Mouse (Mus musculus): ENCODE data around the gene Camk2b.
"Not testable (repeated sequence)": the region's sequence is repeated elsewhere in the genome, so short reads cannot be mapped to it uniquely, and the experiment has no call there.

Camk2b gene

DNA sequence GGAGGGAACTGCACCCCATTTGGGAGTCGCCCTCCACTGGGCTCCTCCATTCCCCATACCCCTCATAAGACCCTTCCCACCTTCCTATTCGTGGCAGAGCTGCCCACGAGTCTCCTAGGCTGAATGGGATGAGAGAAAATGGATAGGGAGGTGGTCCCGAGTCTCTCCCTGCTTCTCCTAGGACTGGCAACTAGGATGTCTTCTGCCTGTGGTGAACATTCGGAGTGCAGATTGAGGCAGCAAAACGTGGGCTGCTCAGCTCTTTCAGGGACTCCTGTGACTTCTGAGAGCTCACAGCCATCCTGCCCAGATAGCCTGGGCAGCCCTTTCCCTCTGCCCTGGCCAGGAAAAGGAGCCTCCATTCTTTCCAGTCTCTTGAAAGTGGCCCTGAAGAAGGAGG lies at the start of gene Camk2b:
Camk2b (minus strand) TSS at position 187 of the 400 bp plus-strand sequence.
- in situ Hi-C loops (cut with MboI; ENCODE audit: low pct_unique_long_range_greater_than_20kb in 1 of 2, low sequenced_read_pairs in 2 of 2, unreplicated experiment in 1 of 2): no loop called here

DNA sequence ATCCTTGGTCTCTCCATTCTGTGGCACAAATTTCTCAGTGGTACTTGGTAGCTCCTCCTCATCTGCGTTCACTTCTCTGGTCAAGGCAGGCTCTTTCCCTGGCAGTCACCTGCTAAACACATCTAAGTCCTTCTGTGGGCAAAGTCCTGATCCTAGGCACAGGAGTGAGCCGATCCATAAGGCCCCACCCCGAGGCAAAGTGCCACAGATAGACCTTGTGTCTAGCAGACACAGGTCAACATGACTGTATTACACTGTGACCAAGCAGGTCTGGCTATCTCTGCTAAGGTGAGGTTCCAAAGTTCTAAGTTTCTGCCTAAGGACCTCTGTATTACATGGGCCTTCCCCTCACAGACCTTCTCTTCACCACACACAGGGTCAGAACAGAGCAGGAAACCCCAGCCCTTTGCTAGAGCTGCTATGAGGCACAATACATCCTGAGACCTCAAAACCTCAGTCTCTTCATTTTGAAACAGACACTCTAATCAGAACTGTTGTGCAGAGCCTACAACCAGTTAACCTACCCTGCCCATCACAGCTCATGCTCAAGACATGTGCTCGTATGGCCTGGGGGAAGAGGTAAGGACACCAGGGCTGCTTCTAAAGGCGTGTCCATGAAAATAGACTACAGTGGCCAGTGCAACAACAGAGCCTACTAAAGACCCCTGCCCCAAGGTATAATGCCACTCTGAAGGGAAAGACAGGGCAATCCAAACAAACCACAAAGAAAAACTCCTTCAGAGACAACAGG lies 45.7 kb upstream of the Camk2b start:
- in situ Hi-C loops (cut with MboI; ENCODE audit: low pct_unique_long_range_greater_than_20kb in 1 of 2, low sequenced_read_pairs in 2 of 2, unreplicated experiment in 1 of 2): no loop called here

DNA sequence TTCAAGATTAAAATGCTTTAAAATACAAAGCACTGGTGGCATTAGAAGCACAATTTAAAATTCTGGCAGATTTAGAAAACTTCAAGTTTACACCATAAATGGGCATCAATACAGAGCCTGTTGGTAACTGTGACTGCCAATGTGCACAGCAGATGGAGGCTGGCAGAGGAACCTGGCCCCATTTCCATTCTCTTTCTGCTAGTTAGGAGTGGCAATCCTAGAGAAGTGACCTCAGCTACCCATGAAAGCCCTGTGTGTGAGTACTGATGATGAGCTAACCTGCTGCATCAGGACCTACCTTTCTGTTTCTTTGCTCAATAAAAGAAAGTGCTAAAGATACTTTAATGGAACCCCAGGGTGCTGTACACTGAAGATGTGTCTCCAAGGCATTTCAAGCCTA lies 43.8 kb upstream of the Camk2b start:
- in situ Hi-C loops (cut with MboI; ENCODE audit: low pct_unique_long_range_greater_than_20kb in 1 of 2, low sequenced_read_pairs in 2 of 2, unreplicated experiment in 1 of 2): no loop called here

DNA sequence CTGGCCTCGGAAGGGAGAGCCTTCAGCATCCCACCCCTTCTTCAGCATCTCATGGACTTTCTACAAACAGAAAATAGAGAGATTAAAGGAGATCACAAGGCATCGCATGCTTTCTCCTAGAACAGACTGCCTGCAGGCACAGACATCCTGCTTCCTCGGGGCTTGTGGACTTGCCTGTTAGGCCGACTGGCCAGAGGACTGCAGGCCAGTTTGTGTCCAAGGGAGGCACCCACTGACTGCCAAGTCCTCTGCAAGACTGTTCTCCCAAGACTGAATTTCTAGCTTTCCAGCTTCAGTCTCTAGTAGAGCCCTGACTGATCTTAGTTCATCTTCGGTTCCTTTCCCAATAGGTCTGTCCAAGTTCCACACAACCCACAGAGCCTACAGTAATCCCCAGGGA lies 42.1 kb upstream of the Camk2b start:
- in situ Hi-C loops (cut with MboI; ENCODE audit: low pct_unique_long_range_greater_than_20kb in 1 of 2, low sequenced_read_pairs in 2 of 2, unreplicated experiment in 1 of 2): no loop called here

DNA sequence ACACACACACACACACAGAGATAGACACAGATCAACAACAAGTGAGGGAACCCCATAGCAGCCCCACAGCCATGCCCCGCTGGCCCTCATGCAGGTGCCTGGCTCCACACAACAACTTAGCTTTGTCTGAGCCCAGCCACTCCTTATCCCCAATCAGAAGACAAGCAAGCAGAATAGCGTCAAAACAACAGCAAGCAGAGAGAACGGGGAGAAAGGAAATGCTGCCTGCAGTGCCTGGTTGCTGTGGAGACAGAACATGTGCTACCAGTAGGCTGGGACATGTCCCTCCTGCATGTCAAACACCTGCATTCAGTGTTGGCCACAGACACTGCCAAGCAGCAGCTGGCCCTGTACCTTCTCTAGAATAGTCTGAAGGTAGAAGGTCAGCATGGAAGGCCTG lies 41.6 kb upstream of the Camk2b start:
- in situ Hi-C loops (cut with MboI; ENCODE audit: low pct_unique_long_range_greater_than_20kb in 1 of 2, low sequenced_read_pairs in 2 of 2, unreplicated experiment in 1 of 2): no loop called here

DNA sequence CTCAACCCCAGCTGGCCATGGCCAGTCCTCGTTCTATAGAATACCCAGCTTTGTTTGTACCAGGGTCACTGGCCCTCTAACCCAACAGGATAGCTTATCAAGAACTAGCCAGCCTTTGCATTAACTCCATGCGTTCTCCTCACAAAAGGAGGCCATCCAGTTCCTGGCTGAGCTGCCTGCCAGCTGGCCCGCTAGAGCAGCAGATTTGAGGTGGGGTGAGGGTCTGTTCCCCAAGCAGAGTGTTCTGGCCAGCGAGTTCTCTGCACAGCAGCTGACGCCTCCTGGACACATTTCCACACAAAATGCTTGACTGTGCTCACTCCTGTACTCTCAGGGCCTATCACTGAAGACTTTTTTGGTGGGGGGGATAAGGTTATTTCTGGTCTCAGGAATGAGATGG lies 38.6 kb upstream of the Camk2b start:
- in situ Hi-C loops (cut with MboI; ENCODE audit: low pct_unique_long_range_greater_than_20kb in 1 of 2, low sequenced_read_pairs in 2 of 2, unreplicated experiment in 1 of 2): no loop called here

DNA sequence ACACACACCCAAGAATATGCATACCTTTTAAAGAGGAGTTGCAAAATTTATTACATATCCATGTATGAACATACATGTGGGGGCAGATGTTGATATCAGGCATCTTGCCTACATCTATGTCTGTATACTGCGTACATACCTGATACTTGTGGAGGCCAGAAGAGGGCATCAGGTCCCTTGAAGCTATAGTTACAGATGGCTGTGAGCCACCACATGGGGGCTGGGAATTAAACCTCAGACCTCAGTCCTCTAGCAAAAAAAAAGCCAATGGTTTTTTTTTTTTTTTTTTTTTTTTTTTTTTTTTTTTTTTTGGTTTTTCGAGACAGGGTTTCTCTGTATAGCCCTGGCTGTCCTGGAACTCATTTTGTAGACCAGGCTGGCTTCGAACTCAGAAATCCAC lies 30.5 kb upstream of the Camk2b start:
- in situ Hi-C loops (cut with MboI; ENCODE audit: low pct_unique_long_range_greater_than_20kb in 1 of 2, low sequenced_read_pairs in 2 of 2, unreplicated experiment in 1 of 2): not testable (repeated sequence)

DNA sequence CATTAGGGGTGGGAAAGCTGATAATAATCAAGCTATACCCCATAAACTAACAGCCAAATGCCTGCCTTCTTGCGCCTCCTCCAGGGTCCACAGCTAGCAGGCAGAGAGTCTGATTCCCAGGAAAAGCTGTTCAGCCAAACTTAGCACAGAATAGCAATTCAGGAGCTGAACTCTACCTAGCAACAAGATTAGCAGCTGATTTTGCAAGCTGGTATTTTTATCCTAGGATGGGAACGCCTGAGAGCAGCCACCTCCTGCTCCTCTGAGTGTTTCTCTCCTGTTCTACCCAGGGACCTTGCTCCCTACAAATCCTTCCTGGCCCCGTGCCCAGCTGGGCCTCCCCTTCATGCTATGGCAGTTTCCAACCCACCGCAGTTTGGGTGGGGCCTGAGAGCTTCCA lies 20.8 kb upstream of the Camk2b start:
- in situ Hi-C loops (cut with MboI; ENCODE audit: low pct_unique_long_range_greater_than_20kb in 1 of 2, low sequenced_read_pairs in 2 of 2, unreplicated experiment in 1 of 2): no loop called here

DNA sequence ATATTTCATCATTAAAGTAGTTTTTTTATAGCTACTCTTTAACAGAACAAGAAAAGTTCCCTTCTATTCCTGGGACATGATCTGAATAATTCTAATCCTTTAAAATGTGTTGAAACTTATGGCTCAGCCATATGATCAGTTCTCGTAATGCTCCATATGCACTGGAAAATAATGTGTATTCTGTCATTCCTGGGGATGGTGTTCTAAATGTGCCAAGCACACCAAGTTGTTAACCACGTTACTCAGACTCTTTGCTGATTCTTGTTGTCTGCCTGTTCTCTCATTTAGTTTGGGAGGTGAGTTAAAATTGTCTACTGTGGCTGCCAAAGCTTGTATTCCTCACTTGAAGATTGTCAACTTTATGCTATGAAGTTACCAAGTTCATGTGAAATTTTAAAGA lies 12.6 kb upstream of the Camk2b start:
- in situ Hi-C loops (cut with MboI; ENCODE audit: low pct_unique_long_range_greater_than_20kb in 1 of 2, low sequenced_read_pairs in 2 of 2, unreplicated experiment in 1 of 2): no loop called here

DNA sequence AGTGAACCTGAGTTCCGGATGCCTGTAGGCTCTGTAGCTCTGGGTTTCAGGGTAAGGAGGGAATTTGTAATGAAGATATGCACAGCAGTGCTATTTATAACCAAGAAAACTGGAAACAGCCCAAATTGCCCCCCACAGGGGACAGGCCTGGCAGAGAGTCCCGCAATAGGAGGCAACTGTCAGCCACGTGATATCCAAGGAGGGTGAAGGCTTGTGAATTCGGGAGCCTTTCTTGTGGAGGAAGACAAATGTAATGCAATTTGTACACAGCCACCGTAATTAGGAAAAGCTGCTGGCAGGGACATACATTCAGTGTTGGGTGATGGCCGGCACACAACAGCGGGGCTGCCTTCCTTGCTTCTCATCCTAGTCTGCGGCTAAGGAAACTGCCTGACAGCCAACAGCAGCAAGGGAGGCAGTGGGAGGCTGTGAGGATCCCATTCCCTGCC lies 9.5 kb upstream of the Camk2b start:
- in situ Hi-C loops (cut with MboI; ENCODE audit: low pct_unique_long_range_greater_than_20kb in 1 of 2, low sequenced_read_pairs in 2 of 2, unreplicated experiment in 1 of 2): no loop called here

DNA sequence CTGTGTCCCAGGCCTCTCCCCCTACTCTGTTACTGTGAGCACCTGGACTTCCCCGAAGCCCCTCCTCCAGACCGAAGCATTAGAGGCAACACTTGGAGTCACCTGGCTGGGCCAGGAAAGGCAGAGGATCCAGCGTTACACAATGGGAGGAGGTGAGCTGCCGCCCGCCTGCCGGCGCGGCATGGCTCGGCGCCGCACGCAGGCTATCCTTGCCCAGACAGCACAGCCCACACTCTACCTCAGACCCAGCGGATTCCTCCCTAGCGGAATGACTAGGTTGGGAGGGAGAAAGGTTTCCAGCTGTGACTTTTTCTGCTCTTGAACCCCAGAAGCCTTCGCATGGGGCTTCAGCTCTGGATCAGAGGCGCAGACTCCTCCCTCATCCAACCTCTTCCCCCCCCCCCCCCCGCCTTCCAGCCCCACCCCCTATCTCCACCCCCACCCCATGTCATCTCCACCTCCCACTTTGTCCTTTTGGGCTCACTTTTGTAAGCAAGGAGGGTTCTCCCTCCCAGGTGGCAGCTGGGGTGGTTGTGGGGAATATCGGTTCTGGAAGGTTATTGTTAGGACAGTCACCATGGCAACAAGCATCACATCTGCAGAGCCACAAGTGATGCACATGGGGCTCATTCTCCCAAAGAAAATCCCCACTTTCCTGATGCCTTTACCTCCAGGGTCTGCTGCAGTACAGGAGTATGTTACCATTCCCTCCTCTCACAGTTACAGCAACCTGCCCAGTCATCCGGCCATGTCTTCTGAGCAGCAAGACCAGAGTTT lies 2.2 kb upstream of the Camk2b start:
- in situ Hi-C loops (cut with MboI; ENCODE audit: low pct_unique_long_range_greater_than_20kb in 1 of 2, low sequenced_read_pairs in 2 of 2, unreplicated experiment in 1 of 2): no loop called here

DNA sequence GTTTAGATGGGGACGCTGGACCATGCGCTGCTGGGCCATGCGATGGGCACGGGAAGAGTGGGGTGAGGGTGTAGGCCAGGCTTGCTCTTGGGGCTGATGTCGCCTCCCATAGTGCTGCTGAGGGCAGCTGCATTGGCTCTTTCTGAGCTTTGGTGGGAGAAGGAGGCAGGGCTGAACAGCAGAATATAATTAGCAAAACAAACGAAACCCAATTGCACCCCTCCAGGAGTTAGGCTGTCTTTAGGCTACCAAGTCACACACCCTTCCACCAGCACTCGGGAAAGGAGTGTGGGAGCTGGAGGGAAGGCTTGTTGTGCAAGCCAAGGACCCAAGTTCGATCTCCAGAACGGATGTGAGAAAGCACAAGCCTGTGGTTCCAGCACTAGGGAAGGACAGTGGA lies 998 bp upstream of the Camk2b start:
- in situ Hi-C loops (cut with MboI; ENCODE audit: low pct_unique_long_range_greater_than_20kb in 1 of 2, low sequenced_read_pairs in 2 of 2, unreplicated experiment in 1 of 2): no loop called here

DNA sequence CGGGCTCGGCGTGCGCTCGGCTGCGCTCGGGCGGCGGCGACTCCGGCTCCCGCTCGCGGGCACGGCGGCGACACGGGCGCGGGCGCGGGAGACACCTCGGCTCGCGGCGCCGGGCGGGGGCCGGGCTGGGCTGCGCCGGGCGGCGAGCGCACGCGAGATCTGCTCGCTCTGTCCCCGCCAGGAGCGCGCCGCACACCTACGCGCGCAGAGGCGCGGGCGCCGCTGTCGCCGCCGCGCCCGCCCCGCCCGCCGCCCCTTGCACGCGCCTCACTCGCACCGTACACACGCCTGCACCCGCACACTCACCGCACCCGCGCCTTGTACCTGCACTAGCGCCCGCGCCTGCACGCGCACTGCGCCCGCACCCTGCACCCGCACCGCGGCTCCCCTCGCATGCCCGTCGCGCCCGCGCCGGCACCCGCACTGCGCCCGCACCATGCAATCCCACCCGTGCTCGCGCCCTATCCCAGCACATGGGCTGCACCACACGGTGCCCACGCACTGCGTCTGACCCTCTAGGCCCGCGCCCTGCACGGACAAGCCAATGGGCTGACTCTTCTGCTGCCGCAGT lies 526 bp downstream of the Camk2b start:
- in situ Hi-C loops (cut with MboI; ENCODE audit: low pct_unique_long_range_greater_than_20kb in 1 of 2, low sequenced_read_pairs in 2 of 2, unreplicated experiment in 1 of 2): no loop called here

DNA sequence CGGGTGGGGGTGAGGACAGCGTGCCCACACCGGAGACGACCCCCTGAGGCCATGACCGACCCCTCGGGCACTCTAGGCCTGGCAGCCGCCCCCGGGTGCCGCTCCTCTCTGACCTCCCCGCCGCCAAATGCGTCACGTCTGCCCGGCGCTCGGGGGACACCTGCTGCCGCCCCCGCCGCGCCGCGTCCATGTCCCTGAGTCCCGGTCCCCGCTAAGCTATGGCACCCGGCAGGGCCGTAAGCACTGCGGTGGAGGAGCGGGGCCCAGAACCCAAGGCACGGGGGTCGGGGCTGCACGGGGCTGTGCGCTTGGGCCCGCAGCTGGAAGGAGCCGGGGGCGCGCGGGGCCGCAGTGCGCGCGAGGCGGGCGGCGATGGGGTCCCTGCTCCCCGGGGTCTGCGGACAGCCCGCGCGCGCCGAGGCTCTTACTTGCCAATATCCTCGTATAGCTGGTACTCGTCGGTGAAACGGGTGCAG lies 1.1 kb downstream of the Camk2b start:
- in situ Hi-C loops (cut with MboI; ENCODE audit: low pct_unique_long_range_greater_than_20kb in 1 of 2, low sequenced_read_pairs in 2 of 2, unreplicated experiment in 1 of 2): no loop called here

DNA sequence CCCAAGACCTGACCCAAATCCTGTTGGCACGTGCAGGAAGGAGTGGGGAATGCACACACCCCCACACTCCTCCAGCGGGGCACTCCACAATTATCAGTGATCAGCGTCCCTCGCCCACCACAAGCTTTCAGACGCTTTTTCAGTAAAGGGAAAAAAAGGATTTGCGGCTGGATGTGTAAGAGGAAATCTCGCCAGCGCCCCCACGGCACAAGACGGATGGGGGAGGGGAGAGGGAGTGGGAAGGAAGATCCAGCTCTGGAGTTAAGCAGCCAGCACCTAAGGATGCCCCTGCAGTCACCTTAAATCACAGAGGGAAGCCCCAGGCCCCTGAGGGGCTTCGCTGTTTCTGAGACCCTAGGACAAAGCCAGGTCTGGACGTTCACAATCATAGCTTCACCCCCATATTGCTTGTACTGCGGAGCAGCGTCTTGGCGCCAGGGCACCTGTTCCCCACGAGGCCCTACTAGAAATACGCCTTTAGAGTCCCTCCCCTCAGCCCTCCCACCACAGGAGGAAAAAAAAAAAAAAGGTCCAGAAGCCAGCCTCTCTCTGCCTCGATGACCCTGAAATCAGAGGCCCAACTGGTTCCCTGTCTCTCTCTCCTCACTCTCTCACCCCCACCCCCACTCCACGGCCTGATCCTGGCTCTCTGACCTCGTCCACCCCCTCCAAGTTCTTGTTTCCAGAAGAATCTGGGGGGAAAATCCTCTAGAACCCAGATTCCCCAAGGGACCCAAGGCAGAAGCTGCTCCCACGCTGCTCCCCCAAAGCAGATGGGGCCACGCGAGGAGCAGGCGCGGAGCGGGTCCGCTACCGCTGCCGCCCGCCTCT lies 1.7 kb downstream of the Camk2b start:
- in situ Hi-C loops (cut with MboI; ENCODE audit: low pct_unique_long_range_greater_than_20kb in 1 of 2, low sequenced_read_pairs in 2 of 2, unreplicated experiment in 1 of 2): loop anchor here in 1 of 2 experiments (5.0 kb wide), 1 partner anchor 62 kb away; no protein-coding TSS in a partner anchor

DNA sequence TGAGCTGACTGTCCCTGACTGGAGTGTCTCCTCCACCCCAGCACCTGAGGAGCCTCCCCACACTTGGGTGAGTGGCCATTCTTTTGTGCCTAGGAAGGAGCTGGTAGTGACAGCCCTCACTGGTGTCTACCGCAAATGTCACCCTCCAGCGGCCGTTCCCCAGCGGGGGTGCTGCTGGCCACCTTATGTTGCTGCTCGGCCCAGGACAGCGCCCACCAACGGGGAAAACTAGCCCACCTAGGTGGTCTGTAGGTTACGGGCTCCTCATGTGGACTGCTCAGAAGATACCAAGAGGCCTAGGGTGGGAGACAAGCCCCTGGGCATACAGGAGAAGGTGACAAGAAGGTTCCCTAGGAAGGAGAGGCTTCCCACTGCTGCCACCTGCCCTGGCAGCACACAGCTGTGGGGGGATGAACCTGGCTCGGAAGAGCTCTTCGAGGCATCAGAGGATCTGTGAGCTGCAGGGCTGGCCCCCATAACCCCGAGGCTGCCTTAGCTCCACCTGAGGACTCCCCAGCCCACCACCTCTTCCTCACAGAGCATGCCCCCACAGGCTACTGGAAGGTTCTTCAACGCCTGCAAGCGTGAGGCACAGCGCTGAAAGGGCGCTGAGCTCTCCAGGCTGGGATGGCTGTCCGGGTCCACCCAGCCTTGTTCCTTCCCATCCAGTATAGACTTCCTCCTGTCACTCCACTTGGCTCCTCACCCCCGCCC lies 2.5 kb downstream of the Camk2b start:
- in situ Hi-C loops (cut with MboI; ENCODE audit: low pct_unique_long_range_greater_than_20kb in 1 of 2, low sequenced_read_pairs in 2 of 2, unreplicated experiment in 1 of 2): loop anchor here in 1 of 2 experiments (5.0 kb wide), 1 partner anchor 61 kb away; no protein-coding TSS in a partner anchor

DNA sequence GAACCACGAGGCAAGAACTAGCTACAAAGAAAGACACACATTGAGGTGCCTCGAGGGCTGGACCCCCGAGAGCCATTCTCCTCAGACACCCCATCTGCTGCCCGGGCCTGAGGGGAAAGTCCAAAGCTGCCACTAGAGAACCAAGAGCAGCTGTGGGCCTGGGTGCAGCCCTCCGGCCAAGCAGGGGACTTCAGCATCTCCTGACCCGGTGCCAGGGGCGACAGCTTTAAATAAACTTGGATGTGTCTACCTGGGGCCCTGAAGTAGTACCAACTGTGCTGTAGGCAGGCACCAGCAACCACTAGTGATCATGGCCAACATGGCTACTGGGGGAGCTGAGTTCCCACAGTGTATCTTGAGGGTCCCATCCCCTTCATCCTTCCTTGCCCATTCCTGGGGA lies 3.1 kb downstream of the Camk2b start:
- in situ Hi-C loops (cut with MboI; ENCODE audit: low pct_unique_long_range_greater_than_20kb in 1 of 2, low sequenced_read_pairs in 2 of 2, unreplicated experiment in 1 of 2): loop anchor here in 1 of 2 experiments (5.0 kb wide), 1 partner anchor 61 kb away; no protein-coding TSS in a partner anchor

DNA sequence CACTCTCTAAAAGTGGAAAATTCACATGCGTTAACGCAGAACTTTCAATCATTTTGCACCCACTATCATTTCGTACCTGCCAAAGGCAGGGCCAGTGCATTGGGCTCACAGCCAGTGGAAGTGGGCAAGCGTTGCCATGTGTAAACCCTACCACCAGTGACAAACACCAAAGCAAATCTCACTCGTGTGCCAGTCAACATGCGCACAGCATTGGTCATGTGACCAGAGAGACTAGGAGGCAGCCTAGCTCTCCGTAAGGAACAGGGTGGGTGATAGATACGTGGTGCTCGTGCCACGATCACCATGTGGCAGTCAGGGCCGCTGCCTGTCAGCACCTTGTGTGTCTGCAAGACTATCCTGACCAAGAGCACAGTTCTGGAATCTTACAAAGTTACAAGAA lies 3.8 kb downstream of the Camk2b start:
- in situ Hi-C loops (cut with MboI; ENCODE audit: low pct_unique_long_range_greater_than_20kb in 1 of 2, low sequenced_read_pairs in 2 of 2, unreplicated experiment in 1 of 2): loop anchor here in 1 of 2 experiments (5.0 kb wide), 1 partner anchor 60 kb away; no protein-coding TSS in a partner anchor
